Mouse (Mus musculus) hindbrain, embryonic 13.5 days (tissue): ENCODE measurements around the gene Ube2o. TPM values are rescaled to one million over a fixed set of nuclear protein-coding genes. Genes with fewer than 3 reads are reported as not detected.

Source experiments
- ATAC-seq: fragments of 200-750 bp; cut with Nextera tagmentation; 2 replicates; pipeline ENCODE4 v1.8.0; 2017; ENCODE audit warnings: moderate TSS enrichment; ENCODE audit not compliant: low FRiP score
- H3K27ac ChIP-seq: fragments of 300-500 bp; sonication (generic); 2 replicates; pipeline ENCODE4 v1.5.1; 2015; ENCODE audit warnings: inconsistent platforms, mild to moderate bottlenecking, moderate library complexity
- H3K27me3 ChIP-seq: fragments of 300-500 bp; sonication (generic); 2 replicates; pipeline ENCODE4 v1.6.1; 2015; ENCODE audit warnings: mild to moderate bottlenecking, inconsistent platforms
- H3K36me3 ChIP-seq: fragments of 300-500 bp; sonication (generic); 2 replicates; pipeline ENCODE4 v1.6.1; 2015; ENCODE audit warnings: mild to moderate bottlenecking, inconsistent platforms
- H3K4me1 ChIP-seq: fragments of 300-500 bp; sonication (generic); replicated peaks from 2 replicates; pipeline ENCODE4 v1.6.1; 2015; ENCODE audit warnings: inconsistent platforms
- H3K4me2 ChIP-seq: fragments of 300-500 bp; sonication (generic); 2 replicates; pipeline ENCODE4 v1.6.1; 2015; ENCODE audit warnings: inconsistent platforms, mild to moderate bottlenecking, moderate library complexity
- H3K4me3 ChIP-seq: fragments of 300-500 bp; sonication (generic); 2 replicates; pipeline ENCODE4 v1.5.1; 2015; ENCODE audit warnings: mild to moderate bottlenecking, inconsistent platforms
- H3K9ac ChIP-seq: fragments of 300-500 bp; sonication (generic); 2 replicates; pipeline ENCODE4 v1.6.1; 2015; ENCODE audit warnings: mild to moderate bottlenecking, inconsistent platforms
- H3K9me3 ChIP-seq: fragments of 300-500 bp; sonication (generic); 2 replicates; pipeline ENCODE4 v1.6.1; 2016; ENCODE audit warnings: inconsistent platforms
- WGBS: fragments of 180-500 bp; shearing (Covaris S2); methylation state at CpG from one replicate; pipeline ENCODE4 v1.1.7; 2015; 5-methylcytosine and 5-hydroxymethylcytosine counted together
- polyA plus RNA-seq: library from polyadenylated mRNA; unstranded; fragments of >200 nt; fragmentation: Nextera tagmentation; extraction: Ambion mirVana; gene quantifications from 2 replicates; pipeline ENCODE4 v1.2.1, GENCODE M21; 2015

The Ube2o gene
- polyA plus RNA-seq, 1 experiment from 2014 or later: 14.1 TPM

- H3K4me1 ChIP-seq: peaks cover 83% of the 10 kb centered on the region
- H3K4me3 ChIP-seq: no peak overlapping the region
- no peaks in the 10 kb centered on the region for H3K36me3 ChIP-seq
- no peaks in the 10 kb centered on the region for H3K9me3 ChIP-seq
- no peak overlapping the region for H3K4me2 ChIP-seq
- H3K27me3 ChIP-seq: no peaks in the 10 kb centered on the region
- 0 out of 2 replicates have a peak overlapping the region, but pooled peaks have one; percentile 5 for H3K9ac ChIP-seq
- ATAC-seq: no peak
- 84% methylated on average over 19 of the region's 19 CpGs for WGBS
- H3K27ac ChIP-seq: peak overlapping the region; percentile 67; the same call in 1 of the 2 replicates
These were observed 9.2 kb downstream of the Ube2o start for GRCm38 (mm10) chr11:116571767-116572679.

GRCm38 (mm10) chr11:116570821-116571220 is 10.4 kb downstream of the Ube2o start:
- no peaks in the 10 kb centered on the region for H3K9me3 ChIP-seq
- no peak overlapping the region for H3K4me3 ChIP-seq
- no peak overlapping the region for H3K4me2 ChIP-seq
- no peak for ATAC-seq
- no peaks in the 10 kb centered on the region for H3K27me3 ChIP-seq
- no peak overlapping the region for H3K9ac ChIP-seq
- 83% methylated on average over 7 of the region's 7 CpGs for WGBS
- no peak overlapping the region for H3K27ac ChIP-seq
- H3K4me1 ChIP-seq: peaks cover 81% of the 10 kb centered on the region
- H3K36me3 ChIP-seq: no peaks in the 10 kb centered on the region

- 81% methylated on average over 8 of the region's 8 CpGs for WGBS
- Histone ChIP-seq H3K4me3 (no peak overlapping the region), H3K27me3 (no peaks in the 10 kb centered on the region), H3K27ac (no peak overlapping the region), H3K9ac (0 out of 2 replicates have a peak overlapping the region, but pooled peaks have one; percentile 29), H3K4me1 (peaks cover 53% of the 10 kb centered on the region), H3K4me2 (no peak overlapping the region), H3K36me3 (no peaks in the 10 kb centered on the region), H3K9me3 (no peaks in the 10 kb centered on the region)
- no peak for ATAC-seq
These were observed 13.7 kb downstream of the Ube2o start for GRCm38 (mm10) chr11:116567531-116567930.

GRCm38 (mm10) chr11:116565283-116566041 is 15.8 kb downstream of the Ube2o start:
- Histone ChIP-seq H3K27me3 (no peaks in the 10 kb centered on the region), H3K4me1 (peaks cover 34% of the 10 kb centered on the region), H3K4me2 (no peak overlapping the region), H3K9me3 (no peaks in the 10 kb centered on the region), H3K4me3 (no peak overlapping the region), H3K36me3 (no peaks in the 10 kb centered on the region), H3K9ac (no peak overlapping the region), H3K27ac (no peak overlapping the region)
- 82% methylated on average over 7 of the region's 7 CpGs for WGBS
- ATAC-seq: no peak

- H3K9me3 ChIP-seq: no peaks in the 10 kb centered on the region
- H3K36me3 ChIP-seq: no peaks in the 10 kb centered on the region
- ATAC-seq: no peak
- no peaks in the 10 kb centered on the region for H3K27me3 ChIP-seq
- H3K4me2 ChIP-seq: no peak overlapping the region
- peaks cover 75% of the 10 kb centered on the region for H3K4me1 ChIP-seq
- peak overlapping the region; percentile 58 for H3K27ac ChIP-seq
- 71% methylated on average over 6 of the region's 6 CpGs for WGBS
- H3K9ac ChIP-seq: peak overlapping the region; percentile 3; the same call in 1 of the 2 replicates
- no peak overlapping the region for H3K4me3 ChIP-seq
These were observed 24.9 kb downstream of the Ube2o start for GRCm38 (mm10) chr11:116556308-116556707.

GRCm38 (mm10) chr11:116555572-116555971 is 25.7 kb downstream of the Ube2o start:
- Histone ChIP-seq H3K9ac (peak overlapping the region; percentile 3), H3K4me2 (no peak overlapping the region), H3K27me3 (no peaks in the 10 kb centered on the region), H3K36me3 (no peaks in the 10 kb centered on the region), H3K4me1 (peaks cover 82% of the 10 kb centered on the region), H3K9me3 (no peaks in the 10 kb centered on the region), H3K4me3 (no peak overlapping the region), H3K27ac (peak overlapping the region; percentile 58)
- ATAC-seq: no peak
- WGBS: 88% methylated on average over 1 of the region's 1 CpGs

GRCm38 (mm10) chr11:116554171-116554878 is 26.9 kb downstream of the Ube2o start:
- H3K27ac ChIP-seq: peak overlapping the region; percentile 23; the same call in 1 of the 2 replicates
- WGBS: 45% methylated on average over 12 of the region's 12 CpGs
- no peaks in the 10 kb centered on the region for H3K27me3 ChIP-seq
- no peaks in the 10 kb centered on the region for H3K36me3 ChIP-seq
- H3K9me3 ChIP-seq: no peaks in the 10 kb centered on the region
- H3K4me2 ChIP-seq: no peak overlapping the region
- H3K9ac ChIP-seq: 0 out of 2 replicates have a peak overlapping the region, but pooled peaks have one; percentile 31
- H3K4me1 ChIP-seq: peaks cover 93% of the 10 kb centered on the region
- H3K4me3 ChIP-seq: no peak overlapping the region
- no peak; the same call in 1 of the 2 replicates for ATAC-seq

- Histone ChIP-seq H3K36me3 (peaks cover 14% of the 10 kb centered on the region), H3K27me3 (no peaks in the 10 kb centered on the region), H3K4me1 (peaks cover 82% of the 10 kb centered on the region), H3K27ac (no peak overlapping the region), H3K4me2 (no peak overlapping the region), H3K9me3 (no peaks in the 10 kb centered on the region), H3K4me3 (no peak overlapping the region), H3K9ac (no peak overlapping the region)
- ATAC-seq: no peak
- 80% methylated on average over 1 of the region's 1 CpGs for WGBS
These were observed 29.1 kb downstream of the Ube2o start for GRCm38 (mm10) chr11:116552194-116552593.

- Histone ChIP-seq H3K27ac (peak overlapping the region; percentile 3; the same call in 1 of the 2 replicates), H3K4me1 (peaks cover 68% of the 10 kb centered on the region), H3K36me3 (peaks cover 28% of the 10 kb centered on the region), H3K4me2 (no peak overlapping the region), H3K9me3 (no peaks in the 10 kb centered on the region), H3K9ac (no peak overlapping the region), H3K27me3 (no peaks in the 10 kb centered on the region), H3K4me3 (no peak overlapping the region)
- ATAC-seq: no peak
- WGBS: 74% methylated on average over 7 of the region's 7 CpGs
These were observed 30.5 kb downstream of the Ube2o start for GRCm38 (mm10) chr11:116550748-116551147.

- 86% methylated on average over 11 of the region's 11 CpGs for WGBS
- no peak for ATAC-seq
- Histone ChIP-seq H3K4me2 (no peak overlapping the region), H3K27me3 (no peaks in the 10 kb centered on the region), H3K4me3 (no peak overlapping the region), H3K9me3 (no peaks in the 10 kb centered on the region), H3K4me1 (peaks cover 55% of the 10 kb centered on the region), H3K9ac (no peak overlapping the region), H3K36me3 (peaks cover 41% of the 10 kb centered on the region), H3K27ac (no peak overlapping the region)
These were observed 31.8 kb downstream of the Ube2o start for GRCm38 (mm10) chr11:116549273-116550038.

GRCm38 (mm10) chr11:116548780-116549179 is 32.5 kb downstream of the Ube2o start:
- Histone ChIP-seq H3K4me3 (no peak overlapping the region), H3K27me3 (no peaks in the 10 kb centered on the region), H3K9ac (no peak overlapping the region), H3K4me1 (peaks cover 49% of the 10 kb centered on the region), H3K9me3 (no peaks in the 10 kb centered on the region), H3K4me2 (no peak overlapping the region), H3K27ac (no peak overlapping the region), H3K36me3 (peaks cover 48% of the 10 kb centered on the region)
- no peak for ATAC-seq
- WGBS: 92% methylated on average over 9 of the region's 9 CpGs
